Mouse (Mus musculus) gastrocnemius, postnatal 14 days (tissue): ENCODE results near the gene Mfrp. TPM values are rescaled to one million over a fixed set of nuclear protein-coding genes. Genes with fewer than 3 reads are reported as not detected.
"Not testable (repeated sequence)": the region's sequence is repeated elsewhere in the genome, so short reads cannot be mapped to it uniquely, and the experiment has no call there.

Source experiments
- DNase-seq: peaks from one replicate; pipeline ENCODE4 v3.0.0; 2021; ENCODE audit warnings: mixed read lengths
- intact Hi-C: fragments of 180-260 bp; cut with DNase I; formaldehyde crosslinking; loops from one replicate; pipeline ENCODE4 v1.15.1; 2025; ENCODE audit warnings: low total_unique reads
- total RNA-seq, 2 experiments: library from RNA; stranded (reverse); gene quantifications; 2 replicates each; pipeline ENCODE4 v1.2.3; 2021

The Mfrp gene
- total RNA-seq, 2 experiments from 2014 or later, result 0.06 TPM; not detected in 1

GRCm38 (mm10) chr9:44094737-44095136, 6.8 kb upstream of the Mfrp start:
- DNase-seq, result no peak
- intact Hi-C loops, result no loop called here

GRCm38 (mm10) chr9:44095781-44096180, 5.7 kb upstream of the Mfrp start:
- DNase-seq, result no peak
- intact Hi-C loops, result no loop called here

- intact Hi-C loops, result no loop called here
- no peak for DNase-seq
Observed at GRCm38 (mm10) chr9:44096536-44096935, 5.0 kb upstream of the Mfrp start.

GRCm38 (mm10) chr9:44104881-44105280, 3.4 kb downstream of the Mfrp start:
- DNase-seq, result peak; percentile 42
- intact Hi-C loops, result no loop called here

- intact Hi-C loops, result no loop called here
- DNase-seq, result no peak
Observed at GRCm38 (mm10) chr9:44105781-44106180, 4.3 kb downstream of the Mfrp start.

GRCm38 (mm10) chr9:44106182-44106581, 4.7 kb downstream of the Mfrp start:
- DNase-seq, result no peak
- intact Hi-C loops, result no loop called here

GRCm38 (mm10) chr9:44106596-44106995, 5.1 kb downstream of the Mfrp start:
- intact Hi-C loops, result no loop called here
- no peak for DNase-seq

GRCm38 (mm10) chr9:44107110-44107509, 5.6 kb downstream of the Mfrp start, which contains the start of gene C1qtnf5:
Gene C1qtnf5, plus strand, starts transcription at chr9:44107245.
- intact Hi-C loops, result no loop called here
- peak; percentile 94 for DNase-seq

- DNase-seq, result peak; percentile 76
- intact Hi-C loops, result no loop called here
Observed at GRCm38 (mm10) chr9:44107557-44108179, 6.1 kb downstream of the Mfrp start.

- intact Hi-C loops, result no loop called here
Observed at GRCm38 (mm10) chr9:44108269-44109055, 6.9 kb downstream of the Mfrp start.

GRCm38 (mm10) chr9:44109360-44110095, 8.0 kb downstream of the Mfrp start:
- intact Hi-C loops, result no loop called here
- peak; percentile 60 for DNase-seq

More at GRCm38 (mm10) chr9:44108269-44109055, 6.9 kb downstream of the Mfrp start:
- no peak for DNase-seq

GRCm38 (mm10) chr9:44111909-44112308, 10.4 kb downstream of the Mfrp start:
- DNase-seq, intact Hi-C loops: not testable (repeated sequence)

- peak; percentile 96 for DNase-seq
- intact Hi-C loops, result no loop called here
Observed at GRCm38 (mm10) chr9:44113105-44113789, 11.7 kb downstream of the Mfrp start, which contains the start of the genes Gm49380 and Rnf26. Gene Gm49380, minus strand, starts transcription at chr9:44113500. Gene Rnf26, minus strand, starts transcription at chr9:44113517.

- no peak for DNase-seq
- intact Hi-C loops, result no loop called here
Observed at GRCm38 (mm10) chr9:44114453-44114852, 12.9 kb downstream of the Mfrp start.

GRCm38 (mm10) chr9:44115599-44115998, 14.1 kb downstream of the Mfrp start:
- DNase-seq, result no peak
- intact Hi-C loops, result no loop called here

- intact Hi-C loops, result no loop called here
- no peak for DNase-seq
Observed at GRCm38 (mm10) chr9:44116182-44116581, 14.7 kb downstream of the Mfrp start.

GRCm38 (mm10) chr9:44119011-44119410, 17.5 kb downstream of the Mfrp start:
- DNase-seq, result no peak
- intact Hi-C loops, result no loop called here

- DNase-seq, result no peak
- intact Hi-C loops, result no loop called here
Observed at GRCm38 (mm10) chr9:44119948-44120465, 18.5 kb downstream of the Mfrp start.

- intact Hi-C loops, result no loop called here
Observed at GRCm38 (mm10) chr9:44124317-44124716, 22.8 kb downstream of the Mfrp start.

More at GRCm38 (mm10) chr9:44124317-44124716, 22.8 kb downstream of the Mfrp start:
- no peak for DNase-seq
